Mouse (Mus musculus) midbrain, embryonic 14.5 days (tissue): ENCODE results near the gene Ift88. TPM values are rescaled to one million over a fixed set of nuclear protein-coding genes. Genes with fewer than 3 reads are reported as not detected.

ENCODE experiments used
- ATAC-seq: fragments of 200-750 bp; cut with Nextera tagmentation; 2 replicates; pipeline ENCODE4 v1.8.0; 2017; ENCODE audit warnings: moderate number of reproducible peaks, moderate library complexity; ENCODE audit not compliant: low FRiP score, low TSS enrichment
- DNase-seq: peaks from one replicate; pipeline ENCODE4 v3.0.0-alpha.2; 2015
- H3K27ac ChIP-seq: fragments of 300-500 bp; sonication (generic); replicated peaks from 2 replicates; pipeline ENCODE4 v1.5.1; 2014; ENCODE audit warnings: mild to moderate bottlenecking, low read depth, low read length, moderate library complexity
- H3K27me3 ChIP-seq: fragments of 300-500 bp; sonication (generic); 2 replicates; pipeline ENCODE4 v1.6.1; 2014; ENCODE audit warnings: low read length, control low read depth, mixed read lengths; ENCODE audit not compliant: control insufficient read depth, insufficient read depth
- H3K36me3 ChIP-seq: fragments of 300-500 bp; sonication (generic); 2 replicates; pipeline ENCODE4 v1.6.1; 2014; ENCODE audit warnings: low read length, control low read depth; ENCODE audit not compliant: control insufficient read depth, insufficient read depth
- H3K4me1 ChIP-seq: fragments of 300-500 bp; sonication (generic); 2 replicates; pipeline ENCODE4 v1.6.1; 2014; ENCODE audit warnings: mild to moderate bottlenecking, antibody characterized with exemption, low read length, control low read depth; ENCODE audit not compliant: control insufficient read depth, insufficient read depth
- H3K4me2 ChIP-seq: fragments of 300-500 bp; sonication (generic); 2 replicates; pipeline ENCODE4 v1.6.1; 2014; ENCODE audit warnings: mild to moderate bottlenecking, low read length, moderate library complexity
- H3K4me3 ChIP-seq: fragments of 300-500 bp; sonication (generic); replicated peaks from 2 replicates; pipeline ENCODE4 v1.5.1; 2014; ENCODE audit warnings: low read depth, low read length
- H3K9ac ChIP-seq: fragments of 300-500 bp; sonication (generic); replicated peaks from 2 replicates; pipeline ENCODE4 v1.6.1; 2014; ENCODE audit warnings: mild to moderate bottlenecking, low read length, moderate library complexity
- H3K9me3 ChIP-seq: fragments of 300-500 bp; sonication (generic); 2 replicates; pipeline ENCODE4 v1.6.1; 2016; ENCODE audit warnings: low read length, control low read depth, mixed read lengths; ENCODE audit not compliant: control insufficient read depth
- WGBS: fragments of 180-500 bp; shearing (Covaris S2); extraction: QIAGEN DNeasy Blood & Tissue Kit; methylation state at CpG from one replicate; pipeline ENCODE4 v1.1.7; 2014; 5-methylcytosine and 5-hydroxymethylcytosine counted together
- polyA plus RNA-seq: library from polyadenylated mRNA; unstranded; fragments of >200 nt; fragmentation: Nextera tagmentation; extraction: Ambion mirVana; gene quantifications from 2 replicates; pipeline ENCODE4 v1.2.1, GENCODE M21; 2014

The Ift88 gene
- polyA plus RNA-seq, 1 experiment from 2014 or later, result 20.7 TPM

DNA sequence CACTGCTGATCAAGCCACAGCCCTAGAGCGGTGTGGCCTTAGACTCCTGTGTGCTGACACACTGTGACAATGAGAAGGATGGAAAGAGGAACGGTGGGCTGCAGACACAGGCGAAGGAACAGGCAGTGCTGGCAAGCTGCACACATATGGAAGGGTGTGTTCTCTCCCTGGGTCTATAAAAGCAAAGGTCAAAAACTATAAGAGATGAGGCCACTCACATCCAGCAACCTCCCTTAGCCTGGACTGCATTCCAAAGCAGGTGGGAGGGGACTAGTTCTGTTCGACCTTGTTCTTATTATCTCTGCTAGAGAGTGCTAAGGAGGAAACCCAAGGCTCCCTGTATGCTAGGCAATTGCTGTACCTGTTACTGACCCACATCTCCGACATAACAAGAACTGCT lies 31.6 kb upstream of the Ift88 start:
- WGBS, result 75% methylated on average over 5 of the region's 5 CpGs
- Histone ChIP-seq H3K4me1 (no peaks in the 10 kb centered on the region), H3K9me3 (no peaks in the 10 kb centered on the region), H3K27ac (no peak overlapping the region), H3K4me3 (no peak overlapping the region), H3K36me3 (no peaks in the 10 kb centered on the region), H3K27me3 (no peaks in the 10 kb centered on the region), H3K9ac (no peak overlapping the region), H3K4me2 (no peak overlapping the region)
- DNase-seq, result no peak
- ATAC-seq, result no peak

DNA sequence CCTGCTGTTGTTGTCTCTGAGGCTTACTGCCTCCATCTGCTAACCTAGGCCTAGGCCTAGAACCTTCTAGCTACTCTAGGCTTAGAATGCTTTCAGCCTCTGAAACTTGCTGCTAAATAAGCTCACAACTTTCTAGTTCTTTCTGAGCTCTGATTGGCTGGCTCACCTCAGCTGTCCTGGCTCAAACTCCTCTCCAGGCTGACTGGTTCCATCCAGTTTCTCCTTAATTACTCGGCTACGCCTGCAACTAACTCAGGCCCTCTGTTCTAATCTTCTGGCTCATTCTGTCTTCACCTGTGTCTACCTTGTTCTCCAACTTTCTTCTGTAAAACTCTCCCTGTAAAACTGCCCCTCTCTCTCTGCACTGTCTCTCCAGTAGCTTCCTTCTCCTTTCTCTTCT lies 28.4 kb upstream of the Ift88 start:
- no peak for ATAC-seq
- H3K4me1 ChIP-seq, result 0 out of 2 replicates have a peak, but pooled peaks cover 4% of the 10 kb centered on the region
- no peaks in the 10 kb centered on the region for H3K9me3 ChIP-seq
- no peak overlapping the region for H3K4me3 ChIP-seq
- H3K27me3 ChIP-seq, result peaks cover 3% of the 10 kb centered on the region; the same call in 1 of the 2 replicates
- no peak for DNase-seq
- no peak overlapping the region for H3K4me2 ChIP-seq
- H3K27ac ChIP-seq, result no peak overlapping the region
- 83% methylated on average over 2 of the region's 2 CpGs for WGBS
- H3K9ac ChIP-seq, result no peak overlapping the region
- no peaks in the 10 kb centered on the region for H3K36me3 ChIP-seq

DNA sequence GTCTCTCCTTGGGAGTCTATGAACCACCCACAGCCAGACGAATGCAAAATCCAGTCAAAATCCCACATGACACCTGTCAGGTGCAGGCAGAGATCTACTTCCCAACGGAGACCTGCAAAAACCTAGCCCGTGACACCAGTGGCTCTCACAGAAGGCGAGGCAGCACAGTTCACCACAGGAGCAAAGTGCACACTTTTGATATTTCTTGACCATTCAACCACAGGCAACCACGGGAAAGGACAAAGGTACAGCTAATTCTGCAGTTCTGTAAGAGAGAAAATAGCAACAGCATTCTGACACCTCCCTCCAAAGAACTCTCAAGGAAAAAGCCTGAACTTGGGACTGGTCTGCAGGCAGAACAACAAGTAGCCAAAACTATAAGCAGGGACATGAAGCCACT lies 26.6 kb upstream of the Ift88 start:
- peaks cover 3% of the 10 kb centered on the region; the same call in 1 of the 2 replicates for H3K27me3 ChIP-seq
- DNase-seq (no peak), ATAC-seq (no peak)
- no peak overlapping the region for H3K4me2 ChIP-seq
- 0 out of 2 replicates have a peak, but pooled peaks cover 4% of the 10 kb centered on the region for H3K4me1 ChIP-seq
- H3K9ac ChIP-seq, result no peak overlapping the region
- H3K4me3 ChIP-seq, result no peak overlapping the region
- no peaks in the 10 kb centered on the region for H3K9me3 ChIP-seq
- no peaks in the 10 kb centered on the region for H3K36me3 ChIP-seq
- no peak overlapping the region for H3K27ac ChIP-seq
- WGBS, result 84% methylated on average over 5 of the region's 5 CpGs

- Histone ChIP-seq H3K27ac (no peak within 1 kb of the TSS), H3K4me1 (0 out of 2 replicates have a peak, but pooled peaks cover 4% of the 10 kb centered on the region), H3K4me2 (peak within 1 kb of the TSS; percentile 78), H3K27me3 (peaks cover 3% of the 10 kb centered on the region; the same call in 1 of the 2 replicates), H3K4me3 (peak within 1 kb of the TSS; percentile 57), H3K9ac (peak within 1 kb of the TSS; percentile 71), H3K36me3 (no peaks in the 10 kb centered on the region), H3K9me3 (no peaks in the 10 kb centered on the region)
- DNase-seq (peak; percentile 96), ATAC-seq (peak; percentile 99)
- 3% methylated on average over 43 of the region's 43 CpGs for WGBS
These were observed 25.7 kb upstream of the Ift88 start, which contains the start of gene Cryl1 for GRCm38 (mm10) chr14:57398065-57398757. Cryl1 (minus strand) TSS chr14:57398529.

- no peak for DNase-seq
- WGBS, result 21% methylated on average over 13 of the region's 13 CpGs
- H3K36me3 ChIP-seq, result no peaks in the 10 kb centered on the region
- H3K4me3 ChIP-seq, result peak overlapping the region; percentile 57
- H3K4me2 ChIP-seq, result peak overlapping the region; percentile 78
- H3K27ac ChIP-seq, result no peak overlapping the region
- peaks cover 3% of the 10 kb centered on the region; the same call in 1 of the 2 replicates for H3K27me3 ChIP-seq
- H3K9ac ChIP-seq, result peak overlapping the region; percentile 71; the same call in 1 of the 2 replicates
- H3K4me1 ChIP-seq, result 0 out of 2 replicates have a peak, but pooled peaks cover 4% of the 10 kb centered on the region
- no peak; the same call in 1 of the 2 replicates for ATAC-seq
- H3K9me3 ChIP-seq, result no peaks in the 10 kb centered on the region
These were observed 24.9 kb upstream of the Ift88 start for GRCm38 (mm10) chr14:57398813-57399427.

GRCm38 (mm10) chr14:57402815-57403214 lies 21.0 kb upstream of the Ift88 start:
- Histone ChIP-seq H3K4me2 (no peak overlapping the region), H3K4me1 (0 out of 2 replicates have a peak, but pooled peaks cover 4% of the 10 kb centered on the region), H3K36me3 (no peaks in the 10 kb centered on the region), H3K27me3 (peaks cover under 1% of the 10 kb centered on the region; the same call in 1 of the 2 replicates), H3K4me3 (no peak overlapping the region), H3K9me3 (no peaks in the 10 kb centered on the region), H3K27ac (no peak overlapping the region), H3K9ac (no peak overlapping the region)
- no peak for ATAC-seq
- DNase-seq, result no peak

- no peak overlapping the region for H3K4me3 ChIP-seq
- no peaks in the 10 kb centered on the region for H3K4me1 ChIP-seq
- no peaks in the 10 kb centered on the region for H3K9me3 ChIP-seq
- H3K4me2 ChIP-seq, result no peak overlapping the region
- no peak for ATAC-seq
- peak; percentile 76 for DNase-seq
- H3K27ac ChIP-seq, result no peak overlapping the region
- no peak overlapping the region; the same call in 1 of the 2 replicates for H3K9ac ChIP-seq
- 5% methylated on average over 12 of the region's 12 CpGs for WGBS
- no peaks in the 10 kb centered on the region for H3K27me3 ChIP-seq
- no peaks in the 10 kb centered on the region for H3K36me3 ChIP-seq
These were observed 16.5 kb upstream of the Ift88 start for GRCm38 (mm10) chr14:57407039-57407987.

GRCm38 (mm10) chr14:57408100-57408499 lies 15.8 kb upstream of the Ift88 start:
- 81% methylated on average over 8 of the region's 8 CpGs for WGBS
- Histone ChIP-seq H3K27ac (no peak overlapping the region), H3K4me1 (no peaks in the 10 kb centered on the region), H3K9ac (no peak overlapping the region), H3K36me3 (no peaks in the 10 kb centered on the region), H3K9me3 (no peaks in the 10 kb centered on the region), H3K4me2 (no peak overlapping the region), H3K4me3 (no peak overlapping the region), H3K27me3 (no peaks in the 10 kb centered on the region)
- DNase-seq (no peak), ATAC-seq (no peak)
